Mouse (Mus musculus): Measurements from ENCODE around the gene Dlx5. TPM values are rescaled to one million over a fixed set of nuclear protein-coding genes. Genes with fewer than 3 reads are reported as not detected.

Gene Dlx5
- polyA plus RNA-seq (2015; fragmentation: Nextera tagmentation; extraction: Ambion mirVana), result not detected in 2 replicates

DNA sequence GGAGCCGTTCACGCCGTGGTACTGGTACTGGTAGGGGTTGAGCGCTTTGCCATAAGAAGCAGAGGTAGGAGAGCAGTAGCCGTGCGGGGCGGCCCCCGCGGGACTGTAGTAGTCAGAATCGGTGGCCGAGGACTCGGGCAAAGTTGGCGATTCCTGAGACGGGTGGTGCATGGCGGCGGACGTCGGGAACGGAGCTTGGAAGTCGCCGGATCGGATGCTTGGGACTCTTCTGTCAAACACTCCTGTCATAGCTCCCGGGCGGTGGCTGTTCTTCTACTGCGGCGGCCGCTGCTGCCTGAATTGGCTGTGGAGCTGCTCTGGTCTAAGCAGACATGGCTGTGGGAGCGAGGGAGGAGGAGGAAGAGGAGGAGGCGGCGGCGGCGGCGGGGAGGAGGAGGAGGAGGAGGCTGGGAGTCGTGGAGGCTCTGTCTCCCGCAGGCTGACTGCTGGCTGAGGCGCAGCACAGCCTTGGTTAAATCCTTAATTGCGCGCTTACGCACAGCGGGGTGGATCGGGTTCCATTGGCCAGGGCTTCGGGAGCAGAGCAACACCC is at the start of gene Dlx5:
TSS of gene Dlx5 (minus strand) at position 448 of the 553 bp plus-strand sequence.
- under 1% methylated on average over 36 of the region's 42 CpGs for WGBS (ENCODE audit: insufficient replicate concordance)
- Histone ChIP-seq H3K4me1 (ENCODE audit: insufficient read depth) (no peaks in the 10 kb centered on the region), H3K9ac (replicated peaks) (no peak within 1 kb of the TSS), H3K9me3 (ENCODE audit: low read length) (no peaks in the 10 kb centered on the region), H3K27ac (ENCODE audit: low read depth) (no peak within 1 kb of the TSS), H3K4me2 (ENCODE audit: low read depth, low read length) (peak within 1 kb of the TSS; percentile 47), H3K36me3 (replicated peaks; ENCODE audit: insufficient read depth, low read length) (no peaks in the 10 kb centered on the region), H3K4me3 (ENCODE audit: low read depth, low read length) (0 out of 2 replicates have a peak within 1 kb of the TSS, but pooled peaks have one; percentile 10), H3K27me3 (ENCODE audit: insufficient read depth, low read length) (peaks cover 70% of the 10 kb centered on the region)
- DNase-seq (peak; percentile 14), ATAC-seq (no peak)
- no peak for TF ChIP-seq EP300 (IDR thresholded peaks at IDR 0.05; ENCODE audit: low read depth)
- no peak for TF ChIP-seq CTCF (IDR thresholded peaks at IDR 0.05; ENCODE audit: low read depth)

DNA sequence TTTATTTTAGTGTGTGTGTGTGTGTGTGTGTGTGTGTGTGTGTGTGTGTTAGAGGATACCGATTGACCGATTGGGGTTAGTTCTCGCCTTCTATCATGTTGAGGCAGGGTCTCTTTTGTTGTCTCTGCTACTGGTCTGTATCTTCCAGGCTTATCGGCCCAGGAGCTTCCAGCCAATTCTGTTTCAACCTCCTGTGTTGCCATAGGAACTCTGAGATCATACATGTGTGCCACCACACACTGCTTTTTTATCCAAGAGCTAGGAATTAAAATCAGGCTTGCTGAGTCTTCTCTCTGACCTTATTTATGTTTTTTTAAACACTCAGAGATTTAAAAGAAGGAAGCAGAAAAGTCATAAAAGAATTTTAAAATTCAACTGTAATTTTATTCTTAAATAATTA is 49.6 kb upstream of the Dlx5 start:
- ATAC-seq (no peak), DNase-seq (no peak)
- H3K4me1 ChIP-seq (ENCODE audit: insufficient read depth), result no peaks in the 10 kb centered on the region
- no peak overlapping the region for H3K4me3 ChIP-seq (ENCODE audit: low read depth, low read length)
- no peaks in the 10 kb centered on the region for H3K36me3 ChIP-seq (replicated peaks; ENCODE audit: insufficient read depth, low read length)
- H3K27ac ChIP-seq (ENCODE audit: low read depth), result no peak overlapping the region
- TF ChIP-seq EP300 (IDR thresholded peaks at IDR 0.05; ENCODE audit: low read depth) (no peak), CTCF (IDR thresholded peaks at IDR 0.05; ENCODE audit: low read depth) (no peak)
- no peaks in the 10 kb centered on the region for H3K27me3 ChIP-seq (ENCODE audit: insufficient read depth, low read length)
- H3K9me3 ChIP-seq (ENCODE audit: low read length), result no peaks in the 10 kb centered on the region
- no peak overlapping the region for H3K9ac ChIP-seq (replicated peaks)
- H3K4me2 ChIP-seq (ENCODE audit: low read depth, low read length), result no peak overlapping the region
- WGBS (ENCODE audit: insufficient replicate concordance), result 84% methylated on average over 4 of the region's 4 CpGs

DNA sequence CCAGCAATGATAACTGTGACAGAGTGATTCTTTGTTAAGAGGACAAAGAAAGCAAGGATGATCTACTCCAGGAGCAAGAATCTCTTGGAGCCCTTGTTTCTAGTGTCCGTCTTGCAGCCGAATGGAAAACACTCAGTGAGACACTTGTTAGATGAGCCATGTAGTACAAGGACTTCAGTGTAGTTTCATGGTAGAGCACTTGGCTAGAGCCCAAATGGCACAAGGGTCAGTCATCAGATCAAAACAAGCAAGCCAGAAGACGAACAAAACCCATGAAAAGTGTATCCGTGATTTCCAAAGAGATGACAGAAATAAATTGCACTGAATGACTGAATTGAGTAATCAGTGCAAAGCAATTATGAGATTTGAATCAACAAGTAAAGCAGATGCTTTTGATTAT is 48.9 kb upstream of the Dlx5 start:
- Histone ChIP-seq H3K4me2 (ENCODE audit: low read depth, low read length) (no peak overlapping the region), H3K9ac (replicated peaks) (no peak overlapping the region), H3K27me3 (ENCODE audit: insufficient read depth, low read length) (no peaks in the 10 kb centered on the region), H3K36me3 (replicated peaks; ENCODE audit: insufficient read depth, low read length) (no peaks in the 10 kb centered on the region), H3K27ac (ENCODE audit: low read depth) (no peak overlapping the region), H3K4me3 (ENCODE audit: low read depth, low read length) (no peak overlapping the region), H3K9me3 (ENCODE audit: low read length) (no peaks in the 10 kb centered on the region), H3K4me1 (ENCODE audit: insufficient read depth) (no peaks in the 10 kb centered on the region)
- TF ChIP-seq CTCF (IDR thresholded peaks at IDR 0.05; ENCODE audit: low read depth), result no peak
- no peak for TF ChIP-seq EP300 (IDR thresholded peaks at IDR 0.05; ENCODE audit: low read depth)
- WGBS (ENCODE audit: insufficient replicate concordance), result 77% methylated on average over 4 of the region's 4 CpGs
- ATAC-seq, result no peak
- DNase-seq, result no peak

DNA sequence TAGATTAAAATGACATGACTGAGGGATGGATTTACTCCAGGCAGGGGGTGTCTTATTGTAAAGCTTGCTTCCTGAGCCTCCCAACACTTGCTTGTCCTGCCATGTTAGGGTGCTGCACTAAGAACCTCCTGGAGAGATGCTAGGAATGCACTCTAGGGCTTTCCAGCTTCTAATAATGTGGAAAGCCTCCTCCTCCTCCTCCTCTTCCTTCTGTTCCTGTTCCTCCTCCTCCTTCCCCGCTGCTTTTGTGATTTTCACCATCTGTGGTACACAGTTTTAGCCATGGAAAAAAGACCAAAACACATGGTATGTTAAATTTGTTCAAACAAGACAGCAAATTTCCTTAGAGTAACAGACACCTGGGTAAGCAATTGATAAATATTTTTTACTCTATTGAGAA is 43.4 kb upstream of the Dlx5 start:
- DNase-seq (no peak), ATAC-seq (no peak)
- H3K9ac ChIP-seq (replicated peaks), result no peak overlapping the region
- 69% methylated on average over 1 of the region's 1 CpGs for WGBS (ENCODE audit: insufficient replicate concordance)
- no peak for TF ChIP-seq EP300 (IDR thresholded peaks at IDR 0.05; ENCODE audit: low read depth)
- no peak for TF ChIP-seq CTCF (IDR thresholded peaks at IDR 0.05; ENCODE audit: low read depth)
- H3K27ac ChIP-seq (ENCODE audit: low read depth), result no peak overlapping the region
- no peak overlapping the region for H3K4me3 ChIP-seq (ENCODE audit: low read depth, low read length)
- no peaks in the 10 kb centered on the region for H3K36me3 ChIP-seq (replicated peaks; ENCODE audit: insufficient read depth, low read length)
- no peak overlapping the region for H3K4me2 ChIP-seq (ENCODE audit: low read depth, low read length)
- H3K4me1 ChIP-seq (ENCODE audit: insufficient read depth), result no peaks in the 10 kb centered on the region
- no peaks in the 10 kb centered on the region for H3K27me3 ChIP-seq (ENCODE audit: insufficient read depth, low read length)
- no peaks in the 10 kb centered on the region for H3K9me3 ChIP-seq (ENCODE audit: low read length)

DNA sequence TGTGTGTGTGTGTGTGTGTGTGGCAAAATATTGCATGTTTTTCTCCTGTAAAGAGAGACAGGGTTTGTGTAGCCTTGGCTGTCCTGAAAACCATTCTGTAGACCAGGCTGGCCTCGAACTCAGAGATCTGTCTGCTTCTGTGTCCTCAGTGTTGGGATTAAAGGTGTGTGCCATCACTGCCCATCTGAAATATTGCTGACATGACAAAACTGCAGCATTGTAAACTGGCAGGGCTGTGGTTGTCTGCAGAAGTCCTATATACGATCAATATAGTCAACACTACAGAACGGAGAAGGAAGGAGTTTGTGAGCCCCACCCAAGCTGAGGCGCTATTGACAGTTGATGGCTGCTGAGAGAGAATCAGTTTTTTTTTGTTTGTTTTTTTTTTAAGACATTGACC is 35.4 kb upstream of the Dlx5 start:
- Histone ChIP-seq H3K9me3 (ENCODE audit: low read length) (no peaks in the 10 kb centered on the region), H3K36me3 (replicated peaks; ENCODE audit: insufficient read depth, low read length) (no peaks in the 10 kb centered on the region), H3K4me3 (ENCODE audit: low read depth, low read length) (no peak overlapping the region), H3K27me3 (ENCODE audit: insufficient read depth, low read length) (no peaks in the 10 kb centered on the region), H3K27ac (ENCODE audit: low read depth) (no peak overlapping the region), H3K9ac (replicated peaks) (no peak overlapping the region), H3K4me1 (ENCODE audit: insufficient read depth) (no peaks in the 10 kb centered on the region), H3K4me2 (ENCODE audit: low read depth, low read length) (no peak overlapping the region)
- DNase-seq (no peak), ATAC-seq (no peak)
- 72% methylated on average over 4 of the region's 4 CpGs for WGBS (ENCODE audit: insufficient replicate concordance)
- TF ChIP-seq EP300 (IDR thresholded peaks at IDR 0.05; ENCODE audit: low read depth) (no peak), CTCF (IDR thresholded peaks at IDR 0.05; ENCODE audit: low read depth) (no peak)

DNA sequence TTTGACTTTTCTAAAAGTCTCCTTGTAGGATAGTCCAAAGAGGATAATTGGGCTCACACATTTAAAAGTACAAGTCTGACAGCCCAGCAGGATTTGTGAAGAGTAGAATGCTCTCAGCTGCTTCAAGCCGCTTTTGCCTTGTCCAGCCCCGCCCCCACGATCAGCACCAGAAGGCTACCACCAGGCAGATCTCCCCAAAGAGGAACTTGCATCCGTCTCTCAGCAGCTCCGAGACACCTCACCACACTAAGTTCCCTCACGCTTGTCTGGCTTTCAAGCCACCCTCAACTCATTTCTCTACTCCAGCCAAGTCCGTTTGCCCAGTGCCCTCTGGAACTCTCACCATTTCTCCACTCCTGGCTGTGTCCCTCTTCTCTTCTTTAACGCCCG is 33.6 kb upstream of the Dlx5 start:
- Histone ChIP-seq H3K4me2 (ENCODE audit: low read depth, low read length) (no peak overlapping the region), H3K36me3 (replicated peaks; ENCODE audit: insufficient read depth, low read length) (no peaks in the 10 kb centered on the region), H3K27me3 (ENCODE audit: insufficient read depth, low read length) (no peaks in the 10 kb centered on the region), H3K9ac (replicated peaks) (no peak overlapping the region), H3K4me3 (ENCODE audit: low read depth, low read length) (no peak overlapping the region), H3K4me1 (ENCODE audit: insufficient read depth) (no peaks in the 10 kb centered on the region), H3K9me3 (ENCODE audit: low read length) (no peaks in the 10 kb centered on the region), H3K27ac (ENCODE audit: low read depth) (no peak overlapping the region)
- ATAC-seq (no peak), DNase-seq (no peak)
- 43% methylated on average over 9 of the region's 9 CpGs for WGBS (ENCODE audit: insufficient replicate concordance)
- no peak for TF ChIP-seq EP300 (IDR thresholded peaks at IDR 0.05; ENCODE audit: low read depth)
- TF ChIP-seq CTCF (IDR thresholded peaks at IDR 0.05; ENCODE audit: low read depth), result no peak

Data from liver, postnatal 0 days (tissue).